Mouse (Mus musculus): ENCODE results near the gene Pfdn5. TPM values are rescaled to one million over a fixed set of nuclear protein-coding genes. Genes with fewer than 3 reads are reported as not detected.

Pfdn5 gene
- total and polyA plus RNA-seq, 3 experiments, result 302 to 7,439 (median 465) TPM

DNA sequence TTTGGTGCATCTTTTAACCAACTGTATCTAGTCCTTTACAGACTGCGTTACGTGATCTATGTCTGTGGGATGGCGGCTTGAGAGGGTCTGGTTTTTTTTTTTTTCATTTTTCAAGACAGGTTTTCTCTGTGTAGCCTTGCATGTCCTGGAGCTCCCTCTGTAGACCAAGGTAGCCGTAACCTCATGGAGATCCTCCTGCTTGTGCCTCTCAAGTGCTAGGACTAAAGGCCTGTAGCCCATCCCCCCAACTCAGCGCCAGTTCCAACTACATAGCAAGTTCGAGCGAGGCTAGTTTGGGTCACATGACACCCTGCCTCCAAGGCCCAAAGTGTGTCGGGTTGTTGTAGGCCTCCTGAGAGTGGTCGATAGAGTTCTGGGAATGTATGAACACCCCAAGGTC, 17.2 kb upstream of the Pfdn5 start:
- H3K4me3 ChIP-seq (ENCODE audit: control insufficient read depth in 1 of 2, insufficient read depth in 1 of 2, low read depth in 2 of 2, low read length in 2 of 2), result no peak overlapping the region
- H3K36me3 ChIP-seq (ENCODE audit: control insufficient read depth in 1 of 2, insufficient read depth in 2 of 2, low read length in 2 of 2), result peaks cover 8 to 41% of the 10 kb centered on the region in 2 experiments
- no peaks in the 10 kb centered on the region for H3K79me2 ChIP-seq (ENCODE audit: control insufficient read depth, insufficient read depth, low read length, poor library complexity)
- H3K9ac ChIP-seq (ENCODE audit: control insufficient read depth, low read depth, low read length, poor library complexity, severe bottlenecking), result no peak overlapping the region
- H3K4me1 ChIP-seq (ENCODE audit: control insufficient read depth in 1 of 2, insufficient read depth in 2 of 2, low read length in 2 of 2), result peaks cover 5% of the 10 kb centered on the region in 2 experiments
- TF ChIP-seq KAT2A (conservative IDR thresholded peaks at IDR 0.05; ENCODE audit: low read depth, low read length), result no peak
- TF ChIP-seq NRF1 (IDR thresholded peaks at IDR 0.05; ENCODE audit: insufficient read depth, low read depth, low read length, poor library complexity, severe bottlenecking), result no peak
- no peak for TF ChIP-seq SMC3 (IDR thresholded peaks at IDR 0.05; ENCODE audit: low read depth, low read length)
- no peak for TF ChIP-seq ZKSCAN1 (IDR thresholded peaks at IDR 0.05; ENCODE audit: low read depth, low read length)
- H3K27me3 ChIP-seq (ENCODE audit: control insufficient read depth in 1 of 2, insufficient read depth in 2 of 2, low read length in 2 of 2), result no peaks in the 10 kb centered on the region
- no peak for DNase-seq (ENCODE audit: low read depth, low spot score)
- no peak overlapping the region for H3K27ac ChIP-seq (ENCODE audit: control insufficient read depth, low read depth, low read length)
- H3K9me3 ChIP-seq (replicated peaks; ENCODE audit: insufficient read depth, low read length), result no peaks in the 10 kb centered on the region

DNA sequence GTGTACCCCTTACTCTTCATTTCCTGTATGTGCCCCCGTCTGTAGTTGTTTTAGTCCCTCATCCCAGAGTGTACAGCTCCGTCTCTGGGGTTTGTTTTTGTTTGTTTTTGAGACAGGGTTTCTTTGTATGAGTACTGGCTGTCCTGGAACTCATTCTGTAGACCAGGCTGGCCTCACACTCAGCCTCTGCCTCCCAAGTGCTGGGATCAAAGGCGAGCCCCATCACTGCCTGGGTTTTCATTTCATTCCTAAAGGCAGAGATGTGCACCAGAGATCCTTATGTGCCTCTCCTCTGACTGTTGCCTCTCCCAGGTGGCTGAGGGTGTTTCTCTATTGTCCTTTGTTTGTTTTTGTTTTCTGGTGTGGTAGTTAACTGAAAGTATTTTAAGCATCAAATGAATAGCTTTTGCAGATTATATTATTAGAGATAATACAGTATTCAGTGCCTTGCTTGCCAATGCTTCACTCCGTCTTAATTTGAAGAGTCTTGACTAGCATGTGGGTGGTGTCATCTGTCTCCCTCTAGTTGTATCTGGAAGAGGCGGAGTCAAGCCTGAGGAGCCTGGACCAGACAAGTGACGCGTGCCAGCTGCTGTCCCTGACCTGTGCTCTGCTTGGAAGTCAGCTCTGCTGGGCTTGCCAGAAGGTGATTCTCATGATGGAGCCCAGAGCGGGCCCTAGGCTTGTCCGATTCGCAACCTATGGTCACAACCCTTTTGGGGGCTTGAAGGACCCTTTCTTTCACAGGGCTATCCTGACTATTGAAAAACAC, 15.7 kb upstream of the Pfdn5 start:
- Histone ChIP-seq H3K9ac (ENCODE audit: control insufficient read depth, low read depth, low read length, poor library complexity, severe bottlenecking) (no peak overlapping the region), H3K4me3 (ENCODE audit: control insufficient read depth in 1 of 2, insufficient read depth in 1 of 2, low read depth in 2 of 2, low read length in 2 of 2) (no peak overlapping the region), H3K27ac (ENCODE audit: control insufficient read depth, low read depth, low read length) (no peak overlapping the region), H3K4me1 (ENCODE audit: control insufficient read depth in 1 of 2, insufficient read depth in 2 of 2, low read length in 2 of 2) (peaks cover 5% of the 10 kb centered on the region in 2 experiments), H3K9me3 (replicated peaks; ENCODE audit: insufficient read depth, low read length) (no peaks in the 10 kb centered on the region), H3K27me3 (ENCODE audit: control insufficient read depth in 1 of 2, insufficient read depth in 2 of 2, low read length in 2 of 2) (no peaks in the 10 kb centered on the region), H3K79me2 (ENCODE audit: control insufficient read depth, insufficient read depth, low read length, poor library complexity) (no peaks in the 10 kb centered on the region), H3K36me3 (ENCODE audit: control insufficient read depth in 1 of 2, insufficient read depth in 2 of 2, low read length in 2 of 2) (peaks cover 8 to 38% of the 10 kb centered on the region in 2 experiments)
- DNase-seq (ENCODE audit: low read depth, low spot score), result no peak
- TF ChIP-seq TBP (IDR thresholded peaks at IDR 0.05; ENCODE audit: low read depth, low read length), result no peak
- TF ChIP-seq MAFK (IDR thresholded peaks at IDR 0.05; ENCODE audit: borderline replicate concordance, low read depth, low read length), result no peak
- no peak for TF ChIP-seq POLR2AphosphoS5 (IDR thresholded peaks at IDR 0.05; ENCODE audit: borderline replicate concordance, low read depth, low read length)
- TF ChIP-seq POLR2AphosphoS2 (IDR thresholded peaks at IDR 0.05; ENCODE audit: low read length), result no peak
- no peak for TF ChIP-seq ZMIZ1 (IDR thresholded peaks at IDR 0.05; ENCODE audit: low read depth, low read length)
- TF ChIP-seq ZNF384 (IDR thresholded peaks at IDR 0.05; ENCODE audit: low read depth, low read length), result no peak
- TF ChIP-seq KAT2A (conservative IDR thresholded peaks at IDR 0.05; ENCODE audit: low read depth, low read length), result no peak
- TF ChIP-seq ZKSCAN1 (IDR thresholded peaks at IDR 0.05; ENCODE audit: low read depth, low read length), result no peak
- TF ChIP-seq SMC3 (IDR thresholded peaks at IDR 0.05; ENCODE audit: low read depth, low read length), result no peak
- TF ChIP-seq ELF1 (IDR thresholded peaks at IDR 0.05; ENCODE audit: low read depth, low read length), result no peak
- no peak for TF ChIP-seq ETS1 (IDR thresholded peaks at IDR 0.05; ENCODE audit: low read depth, low read length)
- TF ChIP-seq MYB (IDR thresholded peaks at IDR 0.05; ENCODE audit: low read depth, low read length), result no peak
- no peak for TF ChIP-seq BHLHE40 (IDR thresholded peaks at IDR 0.05; ENCODE audit: borderline replicate concordance, low read depth, low read length)
- TF ChIP-seq UBTF (IDR thresholded peaks at IDR 0.05; ENCODE audit: borderline replicate concordance, insufficient read depth, low read depth, low read length), result no peak
- no peak for TF ChIP-seq MXI1 (IDR thresholded peaks at IDR 0.05; ENCODE audit: low read depth, low read length)
- TF ChIP-seq CTCF (IDR thresholded peaks at IDR 0.05 in 2 of 3, conservative IDR thresholded peaks at IDR 0.05 in 1 of 3; ENCODE audit: control insufficient read depth in 1 of 3, insufficient read depth in 1 of 3, low read depth in 2 of 3, low read length in 3 of 3, poor library complexity in 1 of 3, severe bottlenecking in 1 of 3), result no peak
- TF ChIP-seq E2F4 (IDR thresholded peaks at IDR 0.05; ENCODE audit: borderline replicate concordance, low read depth, low read length), result no peak
- no peak for TF ChIP-seq MAZ (IDR thresholded peaks at IDR 0.05; ENCODE audit: low read depth, low read length)

Measured in MEL (cell line).